Mouse (Mus musculus) skeletal muscle tissue, postnatal 0 days (tissue): ENCODE results near the gene Slc16a6. TPM values are rescaled to one million over a fixed set of nuclear protein-coding genes. Genes with fewer than 3 reads are reported as not detected.

ENCODE experiments used
- microRNA-seq, 2 experiments: library from miRNA; unstranded; fragments of <30 nt; microRNA quantifications; one replicate each; pipeline ENCODE4; 2016
- polyA plus RNA-seq: library from polyadenylated mRNA; unstranded; fragments of >200 nt; fragmentation: Nextera tagmentation; extraction: Ambion mirVana; gene quantifications from 2 replicates; pipeline ENCODE4 v1.2.1, GENCODE M21; 2015

The Slc16a6 gene
- polyA plus RNA-seq, result 6.5 and 7.3 TPM in 2 replicates

DNA sequence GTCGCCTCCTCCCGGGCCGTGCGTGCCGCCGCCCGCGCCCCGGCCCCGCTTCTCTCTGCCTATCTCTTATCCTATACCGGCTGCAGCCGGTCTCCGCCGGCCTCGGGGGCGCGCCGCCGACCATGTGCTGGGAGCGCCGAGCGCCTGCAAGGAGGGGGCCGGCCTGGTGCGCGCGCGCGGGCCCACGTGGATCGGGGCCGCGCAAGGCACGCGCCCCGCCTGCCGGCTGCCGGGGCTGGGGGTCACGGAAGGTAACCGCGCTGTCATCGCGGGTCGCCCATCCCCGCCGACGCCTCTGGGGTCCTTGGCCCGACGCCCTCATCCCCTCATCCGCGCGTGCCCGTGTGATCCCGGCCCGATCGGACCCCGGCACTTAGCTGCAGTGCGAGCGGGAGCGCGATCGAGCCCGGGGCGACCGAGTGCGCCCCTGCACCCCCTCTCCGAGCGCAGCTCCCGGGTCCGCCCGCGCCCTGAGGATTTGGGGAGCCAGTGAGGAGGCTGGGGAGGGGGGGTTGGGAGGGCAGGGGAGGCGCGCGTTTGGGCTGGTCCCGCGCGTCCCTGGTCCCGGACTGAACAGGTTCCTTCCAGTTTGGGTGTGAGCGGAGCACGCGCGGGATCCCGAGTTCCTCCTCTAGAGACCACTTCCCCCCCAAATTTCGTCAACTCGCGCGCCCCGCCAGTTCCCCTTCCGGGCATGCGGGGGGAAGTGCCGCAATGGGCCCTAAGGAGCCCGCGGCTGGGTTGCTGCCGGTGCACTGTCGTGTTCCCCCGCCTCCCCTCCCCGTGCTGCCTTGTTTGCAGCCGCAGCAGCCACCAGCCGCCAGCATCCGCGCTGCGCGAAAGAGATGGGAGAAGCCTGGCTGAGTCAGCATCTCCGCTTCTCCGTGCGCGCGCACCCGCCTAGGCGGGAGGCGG, at the start of gene Slc16a6, which contains the start of gene Arsg:
Gene Slc16a6 (minus strand): TSS at position 428 of the 915 bp plus-strand sequence.
Gene Arsg (plus strand): TSS at position 204 of the 915 bp plus-strand sequence.

DNA sequence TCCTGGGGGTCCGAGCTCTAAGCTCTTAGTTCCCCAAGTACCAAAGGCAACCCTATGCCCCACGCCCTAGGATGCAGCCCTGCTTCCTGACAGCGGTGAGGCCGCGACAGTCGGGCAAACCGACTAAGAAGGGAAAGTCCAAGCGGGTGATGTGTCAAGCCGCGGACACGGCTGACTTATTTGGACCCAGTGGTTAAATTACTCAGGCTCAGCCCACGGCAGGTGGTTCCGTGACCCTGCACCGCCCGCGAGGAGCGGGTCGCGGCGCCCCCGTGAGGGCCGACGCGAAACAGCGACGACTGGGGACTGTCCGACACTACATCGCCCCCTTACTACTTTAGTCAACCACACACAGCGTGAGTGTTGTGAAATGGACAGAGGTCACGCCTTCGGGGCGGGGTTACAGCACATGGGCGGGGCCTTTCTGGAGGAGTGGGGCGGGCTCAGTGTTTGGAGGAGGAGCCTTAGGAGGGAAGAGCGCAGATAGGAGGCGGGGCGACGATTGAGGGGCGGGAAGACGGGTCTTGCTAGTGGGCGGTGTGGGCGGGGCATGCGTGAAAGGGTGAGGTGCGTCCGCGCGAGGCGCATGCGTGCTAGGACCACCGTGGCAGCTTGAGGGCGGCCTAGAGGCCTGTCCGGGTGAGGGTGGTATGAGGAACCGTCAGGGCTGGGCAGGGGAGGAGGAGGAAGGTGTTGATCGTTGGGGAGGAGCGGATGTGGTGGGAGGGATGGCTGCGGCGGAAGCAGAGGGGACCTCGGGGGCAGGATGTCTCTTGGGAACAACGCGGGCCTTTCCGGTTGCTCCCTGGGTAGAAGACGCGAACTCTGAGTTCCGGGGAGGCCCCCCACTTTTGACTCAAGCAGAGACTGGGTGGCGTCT, 47.8 kb downstream of the Slc16a6 start, which contains the start of gene Amz2:
Gene Amz2 (plus strand): TSS at position 555 of the 880 bp plus-strand sequence.

DNA sequence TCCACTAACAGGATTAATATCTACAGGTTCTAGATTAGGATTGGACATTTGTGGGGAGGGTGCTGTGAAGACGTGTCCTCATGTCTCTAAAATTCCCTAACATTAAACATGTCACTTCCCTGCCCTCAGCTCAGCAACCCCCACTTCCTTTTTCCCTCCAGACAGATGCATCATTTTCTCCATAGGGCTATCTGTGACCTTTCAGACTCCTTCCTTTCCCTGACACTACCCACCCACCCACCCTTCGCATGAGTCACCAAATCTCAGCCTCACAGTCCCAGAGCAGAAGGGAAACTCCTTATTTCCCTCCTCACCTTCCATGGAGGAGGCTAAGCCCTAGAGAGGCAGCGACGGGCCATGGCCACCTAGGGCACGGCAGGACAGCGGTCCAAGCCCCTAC, 59.8 kb downstream of the Slc16a6 start, which contains the start of gene 9930022D16Rik:
Gene 9930022D16Rik (plus strand): TSS at position 301 of the 400 bp plus-strand sequence.

Small RNA genes lying within 50 kb of the gene (microRNA-seq; reads per million reads assigned to microRNA genes)
- 0 reads per million in 2 experiments for gene Gm25540

Other genes with a start within 250 kb of the Slc16a6 start
- gene Rgs9, start 175.5 kb downstream of the Slc16a6 start, polyA plus RNA-seq, result 0.28 TPM in 2 replicates
- 24.3 and 25.8 TPM in 2 replicates for gene Gna13, start 110.8 kb downstream of the Slc16a6 start, polyA plus RNA-seq
- not detected in 2 replicates for gene 9930022D16Rik, start 59.7 kb downstream of the Slc16a6 start, polyA plus RNA-seq
- 38.6 and 42.0 TPM in 2 replicates for gene Amz2, start 47.7 kb downstream of the Slc16a6 start, polyA plus RNA-seq
- 4.2 and 4.4 TPM in 2 replicates for gene Arsg, start 224 bp downstream of the Slc16a6 start, polyA plus RNA-seq
- 55.7 and 58.8 TPM in 2 replicates for gene Wipi1, start 138.4 kb upstream of the Slc16a6 start, polyA plus RNA-seq
- gene Prkar1a, start 175.8 kb upstream of the Slc16a6 start, polyA plus RNA-seq, result 398 and 409 TPM in 2 replicates
- gene Fam20a, start 248.7 kb upstream of the Slc16a6 start, polyA plus RNA-seq, result 3.2 and 4.3 TPM in 2 replicates